Mouse (Mus musculus): ENCODE measurements at regions not wholly inside any gene's neighbourhood (a gene's known extent, or its start where the extent isn't known, plus 50 kb on each side); places are given as distances from the start of the nearest gene placed in this dataset.

GRCm38 (mm10) chr17:69683091-69683490, 244.0 kb downstream of the Akain1 start:
- ChIA-PET POLR2A (no interaction called here), CTCF (no interaction called here)
- ATAC-seq (no peak), DNase-seq (ENCODE audit: low read depth, low spot score) (no peak)
- in situ Hi-C loops (cut with MboI; ENCODE audit: low pct_unique_long_range_greater_than_20kb), result no loop called here
- H3K27me3 ChIP-seq, result no peaks in the 10 kb centered on the region
- no peak for TF ChIP-seq CTCF (IDR thresholded peaks at IDR 0.05)

- DNase-seq (ENCODE audit: low read depth, low spot score) (no peak), ATAC-seq (no peak)
- H3K27me3 ChIP-seq, result no peaks in the 10 kb centered on the region
- in situ Hi-C loops (cut with MboI; ENCODE audit: low pct_unique_long_range_greater_than_20kb), result no loop called here
- CTCF ChIA-PET, result interaction anchor here (0.9 kb wide), 1 partner anchor 19 kb away, joined by 3 read pairs; no protein-coding TSS in a partner anchor
- POLR2A ChIA-PET, result no interaction called here
- TF ChIP-seq CTCF (IDR thresholded peaks at IDR 0.05), result no peak
Observed at GRCm38 (mm10) chr17:69685625-69686257, 246.6 kb downstream of the Akain1 start.

GRCm38 (mm10) chr17:69686383-69686782, 247.3 kb downstream of the Akain1 start:
- ATAC-seq (no peak), DNase-seq (ENCODE audit: low read depth, low spot score) (no peak)
- POLR2A ChIA-PET, result no interaction called here
- TF ChIP-seq CTCF (IDR thresholded peaks at IDR 0.05), result no peak
- in situ Hi-C loops (cut with MboI; ENCODE audit: low pct_unique_long_range_greater_than_20kb), result no loop called here
- no peaks in the 10 kb centered on the region for H3K27me3 ChIP-seq
- CTCF ChIA-PET, result interaction anchor here (0.9 kb wide), 1 partner anchor 20 kb away, joined by 3 read pairs; no protein-coding TSS in a partner anchor

- POLR2A ChIA-PET, result no interaction called here
- ATAC-seq (no peak), DNase-seq (ENCODE audit: low read depth, low spot score) (no peak)
- no peaks in the 10 kb centered on the region for H3K27me3 ChIP-seq
- CTCF ChIA-PET, result no interaction called here
- TF ChIP-seq CTCF (IDR thresholded peaks at IDR 0.05), result no peak
- in situ Hi-C loops (cut with MboI; ENCODE audit: low pct_unique_long_range_greater_than_20kb), result no loop called here
Observed at GRCm38 (mm10) chr17:69695341-69695740, 256.2 kb downstream of the Akain1 start.

- ATAC-seq (no peak), DNase-seq (ENCODE audit: low read depth, low spot score) (no peak)
- TF ChIP-seq CTCF (IDR thresholded peaks at IDR 0.05), result no peak
- CTCF ChIA-PET, result no interaction called here
- in situ Hi-C loops (cut with MboI; ENCODE audit: low pct_unique_long_range_greater_than_20kb), result no loop called here
- H3K27me3 ChIP-seq, result no peaks in the 10 kb centered on the region
- POLR2A ChIA-PET, result no interaction called here
Observed at GRCm38 (mm10) chr17:69727325-69727724, 241.5 kb upstream of the Dlgap1 start.

GRCm38 (mm10) chr17:69732981-69733380, 235.9 kb upstream of the Dlgap1 start:
- ATAC-seq (no peak), DNase-seq (ENCODE audit: low read depth, low spot score) (no peak)
- in situ Hi-C loops (cut with MboI; ENCODE audit: low pct_unique_long_range_greater_than_20kb), result no loop called here
- TF ChIP-seq CTCF (IDR thresholded peaks at IDR 0.05), result no peak
- POLR2A ChIA-PET, result no interaction called here
- no peaks in the 10 kb centered on the region for H3K27me3 ChIP-seq
- CTCF ChIA-PET, result no interaction called here

GRCm38 (mm10) chr17:69736379-69737096, 232.3 kb upstream of the Dlgap1 start:
- ATAC-seq, result no peak
- ChIA-PET CTCF (no interaction called here), POLR2A (no interaction called here)
- H3K27me3 ChIP-seq, result no peaks in the 10 kb centered on the region
- in situ Hi-C loops (cut with MboI; ENCODE audit: low pct_unique_long_range_greater_than_20kb), result no loop called here
- no peak for TF ChIP-seq CTCF (IDR thresholded peaks at IDR 0.05)
- no peak for DNase-seq (ENCODE audit: low read depth, low spot score)

GRCm38 (mm10) chr17:69769002-69769421, 199.9 kb upstream of the Dlgap1 start:
- in situ Hi-C loops (cut with MboI; ENCODE audit: low pct_unique_long_range_greater_than_20kb), result no loop called here
- peaks cover 8% of the 10 kb centered on the region for H3K27me3 ChIP-seq
- no peak for ATAC-seq
- TF ChIP-seq CTCF (IDR thresholded peaks at IDR 0.05), result no peak
- DNase-seq (ENCODE audit: low read depth, low spot score), result no peak
- POLR2A ChIA-PET, result no interaction called here
- CTCF ChIA-PET, result interaction anchor here (2.7 kb wide), 1 partner anchor 10 kb away, joined by 6 read pairs; no protein-coding TSS in a partner anchor

GRCm38 (mm10) chr17:69770046-69770445, 198.8 kb upstream of the Dlgap1 start:
- ATAC-seq, result no peak
- DNase-seq (ENCODE audit: low read depth, low spot score), result no peak
- TF ChIP-seq CTCF (IDR thresholded peaks at IDR 0.05), result no peak
- in situ Hi-C loops (cut with MboI; ENCODE audit: low pct_unique_long_range_greater_than_20kb), result no loop called here
- ChIA-PET POLR2A (no interaction called here), CTCF (interaction anchor here (2.7 kb wide), 1 partner anchor 11 kb away, joined by 6 read pairs; no protein-coding TSS in a partner anchor)
- H3K27me3 ChIP-seq, result peaks cover 8% of the 10 kb centered on the region

- ATAC-seq (no peak), DNase-seq (ENCODE audit: low read depth, low spot score) (no peak)
- no peak for TF ChIP-seq CTCF (IDR thresholded peaks at IDR 0.05)
- ChIA-PET CTCF (no interaction called here), POLR2A (no interaction called here)
- no peaks in the 10 kb centered on the region for H3K27me3 ChIP-seq
- in situ Hi-C loops (cut with MboI; ENCODE audit: low pct_unique_long_range_greater_than_20kb), result no loop called here
Observed at GRCm38 (mm10) chr17:69781201-69781600, 187.7 kb upstream of the Dlgap1 start.

GRCm38 (mm10) chr17:69786985-69787384, 181.9 kb upstream of the Dlgap1 start:
- no peaks in the 10 kb centered on the region for H3K27me3 ChIP-seq
- in situ Hi-C loops (cut with MboI; ENCODE audit: low pct_unique_long_range_greater_than_20kb), result no loop called here
- ATAC-seq (no peak), DNase-seq (ENCODE audit: low read depth, low spot score) (no peak)
- POLR2A ChIA-PET, result no interaction called here
- no peak for TF ChIP-seq CTCF (IDR thresholded peaks at IDR 0.05)
- CTCF ChIA-PET, result no interaction called here
